Mouse (Mus musculus) ES-E14 (cell line): ENCODE measurements at regions not wholly inside any gene's neighbourhood (a gene's known extent, or its start where the extent isn't known, plus 50 kb on each side); places are given as distances from the start of the nearest gene placed in this dataset.

Experiments
- DNase-seq: peaks from one replicate; pipeline ENCODE4 v3.0.0-alpha.2; 2013; ENCODE audit warnings: low read depth, low spot score
- H3K27ac ChIP-seq: 2 replicates; pipeline ENCODE4 v1.5.1; 2012; ENCODE audit warnings: low read depth, mild to moderate bottlenecking, low read length, moderate library complexity, mixed read lengths; ENCODE audit not compliant: poor library complexity, insufficient read depth, severe bottlenecking
- H3K36me3 ChIP-seq: 2 replicates; pipeline ENCODE4 v1.6.1; 2012; ENCODE audit warnings: mild to moderate bottlenecking, low read length, moderate library complexity, mixed read lengths; ENCODE audit not compliant: control insufficient read depth, poor library complexity, insufficient read depth, severe bottlenecking
- H3K4me1 ChIP-seq, 2 experiments: fragments of 150-350 bp in 1 of 2; sonication (generic) in 1 of 2; 2 replicates each; pipeline ENCODE4 v1.6.1; 2012; ENCODE audit warnings: low read length in 2 of 2, mild to moderate bottlenecking in 1 of 2, mixed read lengths in 1 of 2; ENCODE audit not compliant: control insufficient read depth in 2 of 2, insufficient read depth in 2 of 2, poor library complexity in 1 of 2
- H3K4me3 ChIP-seq, 2 experiments: fragments of 150-350 bp in 1 of 2; sonication (generic) in 1 of 2; 2 replicates each; pipeline ENCODE4 v1.5.1; 2012; ENCODE audit warnings: low read length in 2 of 2, low read depth in 1 of 2, mild to moderate bottlenecking in 1 of 2, mixed read lengths in 1 of 2; ENCODE audit not compliant: insufficient read depth in 1 of 2, poor library complexity in 1 of 2, severe bottlenecking in 1 of 2
- H3K9ac ChIP-seq: 2 replicates; pipeline ENCODE4 v1.6.1; 2012; ENCODE audit warnings: low read depth, mild to moderate bottlenecking, low read length, mixed read lengths; ENCODE audit not compliant: poor library complexity, insufficient read depth, severe bottlenecking
- H3K9me3 ChIP-seq: fragments of 150-350 bp; sonication (generic); 2 replicates; pipeline ENCODE4 v1.6.1; 2012; ENCODE audit warnings: low read depth, mild to moderate bottlenecking, low read length; ENCODE audit not compliant: control insufficient read depth, insufficient read depth
- CHD2 ChIP-seq: IDR thresholded peaks from 2 replicates; pipeline ENCODE4 v1.6.1; 2014; ENCODE audit warnings: mild to moderate bottlenecking, low read depth, low read length, inconsistent platforms
- HCFC1 ChIP-seq: IDR thresholded peaks from 2 replicates; pipeline ENCODE4 v1.6.1; 2012; ENCODE audit warnings: low read length, inconsistent platforms, borderline replicate concordance; ENCODE audit not compliant: insufficient read depth
- MAFK ChIP-seq: IDR thresholded peaks from 2 replicates; pipeline ENCODE4 v1.6.1; 2014; ENCODE audit warnings: mild to moderate bottlenecking, low read depth, low read length, inconsistent platforms; ENCODE audit not compliant: insufficient read depth
- ZC3H11A ChIP-seq: IDR thresholded peaks from 2 replicates; pipeline ENCODE4 v1.6.1; 2012; ENCODE audit warnings: low read depth, mild to moderate bottlenecking, inconsistent platforms, low read length, borderline replicate concordance
- ZNF384 ChIP-seq: IDR thresholded peaks from 2 replicates; pipeline ENCODE4 v1.6.1; 2012; ENCODE audit warnings: low read depth, low read length, inconsistent platforms
- in situ Hi-C, 2 experiments: fragments of 600-800 bp; cut with MboI; formaldehyde crosslinking; loops; one replicate each; pipeline ENCODE4 v1.15.1; 2025; ENCODE audit warnings: low sequenced_read_pairs in 2 of 2, inconsistent platforms in 1 of 2; ENCODE audit not compliant: unreplicated experiment in 2 of 2

GRCm38 (mm10) chr1:62882028-62882427, 178.9 kb downstream of the Nrp2 start:
- H3K9ac ChIP-seq, result no peak overlapping the region
- H3K27ac ChIP-seq, result no peak overlapping the region
- H3K4me3 ChIP-seq, result no peak overlapping the region
- no peaks in the 10 kb centered on the region for H3K36me3 ChIP-seq
- in situ Hi-C loops, result no loop called here
- TF ChIP-seq MAFK (no peak), ZC3H11A (no peak), ZNF384 (no peak), HCFC1 (no peak), CHD2 (no peak)
- H3K4me1 ChIP-seq, result no peaks in the 10 kb centered on the region
- H3K9me3 ChIP-seq, result no peaks in the 10 kb centered on the region
- DNase-seq, result no peak

GRCm38 (mm10) chr1:62884876-62885480, 181.9 kb downstream of the Nrp2 start:
- no peak overlapping the region for H3K9ac ChIP-seq
- peak overlapping the region; percentile 23 to 27 for H3K4me3 ChIP-seq
- H3K27ac ChIP-seq, result no peak overlapping the region; the same call in 1 of the 2 replicates
- no peak for DNase-seq
- H3K4me1 ChIP-seq, result no peaks in the 10 kb centered on the region
- no peak for TF ChIP-seq CHD2
- no peak for TF ChIP-seq ZC3H11A
- TF ChIP-seq HCFC1, result no peak
- no peak for TF ChIP-seq ZNF384
- TF ChIP-seq MAFK, result no peak
- in situ Hi-C loops, result no loop called here
- no peaks in the 10 kb centered on the region for H3K9me3 ChIP-seq
- no peaks in the 10 kb centered on the region for H3K36me3 ChIP-seq

GRCm38 (mm10) chr1:62887585-62888483, 184.7 kb downstream of the Nrp2 start:
- DNase-seq, result no peak
- in situ Hi-C loops, result no loop called here
- Histone ChIP-seq H3K9me3 (no peaks in the 10 kb centered on the region), H3K9ac (no peak overlapping the region), H3K4me3 (no peak overlapping the region), H3K36me3 (no peaks in the 10 kb centered on the region), H3K4me1 (no peaks in the 10 kb centered on the region), H3K27ac (no peak overlapping the region)
- TF ChIP-seq ZNF384, result no peak
- no peak for TF ChIP-seq HCFC1
- no peak for TF ChIP-seq ZC3H11A
- TF ChIP-seq CHD2, result no peak
- no peak for TF ChIP-seq MAFK

- Histone ChIP-seq H3K4me3 (no peak overlapping the region), H3K27ac (no peak overlapping the region), H3K4me1 (no peaks in the 10 kb centered on the region), H3K36me3 (no peaks in the 10 kb centered on the region), H3K9me3 (no peaks in the 10 kb centered on the region), H3K9ac (no peak overlapping the region)
- in situ Hi-C loops, result no loop called here
- TF ChIP-seq HCFC1, result no peak
- TF ChIP-seq CHD2, result no peak
- no peak for TF ChIP-seq MAFK
- no peak for TF ChIP-seq ZC3H11A
- TF ChIP-seq ZNF384, result no peak
- DNase-seq, result no peak
These were observed 198.3 kb downstream of the Nrp2 start for GRCm38 (mm10) chr1:62901375-62901774.
